Mouse (Mus musculus): Measurements from ENCODE around the gene Apoh. TPM values are rescaled to one million over a fixed set of nuclear protein-coding genes. Genes with fewer than 3 reads are reported as not detected.

Apoh gene
- polyA plus RNA-seq, 1 experiment: 1.9 TPM

DNA sequence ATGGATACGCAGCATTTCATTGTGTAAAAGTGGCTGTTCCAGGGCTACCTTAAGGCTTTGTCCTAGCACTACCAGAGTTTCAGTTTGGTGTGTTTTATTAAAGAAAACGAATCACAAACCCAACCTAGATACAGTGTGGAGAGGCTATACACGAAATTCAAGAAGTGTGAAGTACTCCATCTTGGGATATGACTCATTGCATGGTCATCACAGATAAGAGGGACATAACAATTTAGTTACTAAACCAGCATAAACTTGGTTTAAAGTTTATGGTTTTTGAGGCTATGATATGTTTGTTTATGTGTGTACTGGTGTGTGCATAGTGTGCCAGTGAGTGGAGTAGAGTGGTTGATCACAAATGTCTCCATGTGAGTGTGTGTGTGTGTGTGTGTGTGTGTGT is 116.4 kb downstream of the Apoh start:
- H3K4me1 ChIP-seq (ENCODE audit: control insufficient read depth, insufficient read depth, low read length): no peaks in the 10 kb centered on the region; the same call in 1 of the 2 replicates
- no peak for DNase-seq
- H3K4me3 ChIP-seq (replicated peaks; ENCODE audit: extremely low read depth, low read depth, low read length): no peak overlapping the region
- WGBS: 71% methylated on average over 3 of the region's 3 CpGs
- TF ChIP-seq CTCF (IDR thresholded peaks at IDR 0.05; ENCODE audit: insufficient read depth, low read length): no peak
- TF ChIP-seq POLR2A (IDR thresholded peaks at IDR 0.05; ENCODE audit: borderline replicate concordance, extremely low read depth, low read depth, low read length): no peak

Other genes with a start within 250 kb of the Apoh start
- gene Prkca, start 574 bp downstream of the Apoh start, polyA plus RNA-seq (2012; rRNA removed): 6.6 and 13.5 TPM in 2 replicates
- 0.27 and 0.39 TPM in 2 replicates for gene Cep112, start 81.8 kb downstream of the Apoh start, polyA plus RNA-seq (2012; rRNA removed)